Mouse (Mus musculus): ENCODE results near the gene Elf2. TPM values are rescaled to one million over a fixed set of nuclear protein-coding genes. Genes with fewer than 3 reads are reported as not detected.
A peak's percentile ranks its signal among the peaks of the same experiment; 100 is the strongest.

Elf2 gene
- polyA plus RNA-seq, 1 experiment: 54.0 TPM

DNA sequence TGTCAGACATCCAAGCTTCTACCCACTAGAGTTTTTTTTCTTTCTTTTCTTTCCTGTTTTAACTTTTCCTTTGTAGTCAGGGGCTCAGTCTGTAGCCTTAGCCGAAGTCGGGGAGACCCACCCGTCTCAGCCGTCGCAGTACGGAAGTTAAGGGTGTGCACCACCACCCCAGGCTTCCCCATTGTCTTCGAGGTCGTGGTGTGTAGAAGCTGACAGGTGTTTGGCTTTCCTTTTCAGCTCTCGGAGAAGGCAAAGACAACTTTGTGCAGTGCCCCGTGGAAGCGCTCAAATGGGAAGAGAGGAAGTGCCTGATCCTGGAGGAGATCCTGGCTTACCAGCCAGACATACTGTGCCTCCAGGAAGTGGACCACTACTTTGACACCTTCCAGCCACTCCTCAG is 91.0 kb downstream of the Elf2 start:
- no peak overlapping the region for H3K27ac ChIP-seq (ENCODE audit: insufficient read depth, low read depth, low read length)
- no peaks in the 10 kb centered on the region for H3K4me1 ChIP-seq (ENCODE audit: control insufficient read depth, insufficient read depth, low read length)
- H3K4me3 ChIP-seq (ENCODE audit: insufficient read depth, low read length): no peak overlapping the region
- no peak for TF ChIP-seq POLR2A (IDR thresholded peaks at IDR 0.05; ENCODE audit: borderline replicate concordance, low read depth, low read length)
- TF ChIP-seq CTCF (IDR thresholded peaks at IDR 0.05; ENCODE audit: low read depth, low read length): no peak

DNA sequence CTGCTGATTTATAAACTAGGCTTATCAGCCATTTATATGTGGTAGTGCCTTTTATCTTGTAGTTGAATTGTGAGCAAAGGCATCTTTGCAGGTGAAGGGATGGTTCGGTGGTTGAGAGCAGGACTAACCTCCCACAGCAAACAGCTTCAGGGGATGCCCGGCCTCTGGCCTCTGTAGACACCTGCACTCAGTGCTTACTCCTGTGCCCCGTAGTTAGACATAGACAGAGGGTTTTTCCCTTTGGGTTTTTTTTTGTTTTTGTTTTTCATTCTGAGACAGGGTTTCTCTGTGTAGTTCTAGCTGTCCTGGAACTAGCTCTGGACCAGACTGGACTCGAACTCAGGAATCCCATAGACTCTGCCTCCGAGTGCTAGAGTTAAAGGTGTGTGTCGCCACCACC is 91.9 kb downstream of the Elf2 start:
- Histone ChIP-seq H3K4me1 (ENCODE audit: control insufficient read depth, insufficient read depth, low read length) (no peaks in the 10 kb centered on the region), H3K4me3 (ENCODE audit: insufficient read depth, low read length) (no peak overlapping the region), H3K27ac (ENCODE audit: insufficient read depth, low read depth, low read length) (no peak overlapping the region)
- no peak for TF ChIP-seq CTCF (IDR thresholded peaks at IDR 0.05; ENCODE audit: low read depth, low read length)
- no peak for TF ChIP-seq POLR2A (IDR thresholded peaks at IDR 0.05; ENCODE audit: borderline replicate concordance, low read depth, low read length)

DNA sequence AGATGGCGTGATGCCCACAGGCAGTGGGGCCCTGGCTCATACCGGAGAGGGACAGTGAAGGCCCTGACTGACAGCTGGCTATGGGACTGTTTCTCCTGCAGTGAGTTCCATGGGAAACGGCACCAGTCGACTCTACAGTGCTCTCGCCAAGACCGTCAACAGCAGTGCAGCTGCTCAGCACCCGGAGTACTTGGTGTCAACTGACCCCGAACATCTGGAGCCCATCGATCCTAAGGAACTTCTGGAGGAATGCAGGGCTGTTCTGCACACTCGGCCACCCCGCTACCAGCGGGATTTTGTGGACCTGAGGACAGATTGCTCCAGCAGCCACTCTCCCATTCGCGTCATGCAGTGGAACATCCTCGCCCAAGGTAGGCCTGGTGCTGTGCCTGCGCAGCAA is 92.8 kb downstream of the Elf2 start:
- TF ChIP-seq POLR2A (IDR thresholded peaks at IDR 0.05; ENCODE audit: borderline replicate concordance, low read depth, low read length) (no peak), CTCF (IDR thresholded peaks at IDR 0.05; ENCODE audit: low read depth, low read length) (no peak)
- H3K4me1 ChIP-seq (ENCODE audit: control insufficient read depth, insufficient read depth, low read length): no peaks in the 10 kb centered on the region
- H3K27ac ChIP-seq (ENCODE audit: insufficient read depth, low read depth, low read length): no peak overlapping the region
- H3K4me3 ChIP-seq (ENCODE audit: insufficient read depth, low read length): no peak overlapping the region

DNA sequence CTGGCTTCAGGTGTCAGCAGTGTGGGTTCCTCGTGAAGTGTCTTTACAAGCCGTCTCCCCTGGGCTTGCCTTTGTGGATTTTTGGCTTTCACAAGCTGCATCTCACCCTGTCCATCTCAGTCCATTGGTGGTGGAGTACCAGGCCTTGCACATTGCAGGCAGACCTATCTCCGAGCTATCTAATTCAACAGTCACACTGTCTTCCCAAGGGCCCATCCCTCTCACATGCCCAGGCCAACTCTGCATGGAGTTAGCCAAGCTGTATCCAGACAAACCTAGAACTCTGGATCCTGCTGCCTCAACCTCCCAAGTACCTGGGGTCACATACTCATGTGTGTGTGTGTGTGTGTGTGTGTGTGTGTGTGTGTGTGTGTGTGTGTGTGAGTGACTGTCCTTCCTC is 100.9 kb downstream of the Elf2 start:
- Histone ChIP-seq H3K27ac (ENCODE audit: insufficient read depth, low read depth, low read length) (no peak overlapping the region), H3K4me1 (ENCODE audit: control insufficient read depth, insufficient read depth, low read length) (peaks cover 15% of the 10 kb centered on the region), H3K4me3 (ENCODE audit: insufficient read depth, low read length) (no peak overlapping the region)
- TF ChIP-seq CTCF (IDR thresholded peaks at IDR 0.05; ENCODE audit: low read depth, low read length) (no peak), POLR2A (IDR thresholded peaks at IDR 0.05; ENCODE audit: borderline replicate concordance, low read depth, low read length) (no peak)

DNA sequence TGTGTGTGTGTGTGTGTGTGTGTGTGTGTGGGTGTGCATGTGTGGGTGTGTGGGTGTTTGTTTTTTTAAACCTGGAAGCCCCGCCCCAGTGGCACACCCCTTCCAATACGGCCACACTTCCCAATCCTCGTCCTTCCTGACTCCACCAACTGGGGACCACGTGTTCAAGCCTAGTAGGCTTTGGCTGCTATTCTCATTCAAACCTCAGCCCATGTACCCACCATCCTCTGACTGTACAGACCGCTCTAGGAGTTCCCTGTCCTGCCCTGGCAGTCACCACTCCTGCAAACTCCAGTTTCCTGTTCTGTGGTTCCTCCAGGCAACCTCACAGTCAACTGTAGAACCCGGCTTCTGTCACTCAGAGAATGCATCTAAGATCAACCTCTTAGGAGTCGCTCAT is 101.9 kb downstream of the Elf2 start:
- TF ChIP-seq POLR2A (IDR thresholded peaks at IDR 0.05; ENCODE audit: borderline replicate concordance, low read depth, low read length) (no peak), CTCF (IDR thresholded peaks at IDR 0.05; ENCODE audit: low read depth, low read length) (no peak)
- H3K27ac ChIP-seq (ENCODE audit: insufficient read depth, low read depth, low read length): no peak overlapping the region
- no peak overlapping the region for H3K4me3 ChIP-seq (ENCODE audit: insufficient read depth, low read length)
- peaks cover 15% of the 10 kb centered on the region for H3K4me1 ChIP-seq (ENCODE audit: control insufficient read depth, insufficient read depth, low read length)

DNA sequence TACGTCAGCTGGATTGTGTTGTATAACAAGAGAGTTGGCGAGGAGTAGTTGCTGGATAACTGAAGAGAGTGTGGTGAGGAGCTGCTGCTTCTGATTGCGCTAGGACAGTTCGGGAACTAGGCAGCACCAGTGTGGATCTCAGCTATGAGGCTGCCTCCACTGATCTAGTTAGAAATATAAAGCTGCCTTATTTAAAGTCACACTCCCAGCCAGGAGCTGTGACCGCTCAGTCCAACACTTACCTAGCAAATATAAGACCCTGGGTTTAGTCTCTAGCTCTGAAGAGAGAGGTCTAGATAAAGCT is 105.8 kb downstream of the Elf2 start:
- no peak for TF ChIP-seq POLR2A (IDR thresholded peaks at IDR 0.05; ENCODE audit: borderline replicate concordance, low read depth, low read length)
- no peak for TF ChIP-seq CTCF (IDR thresholded peaks at IDR 0.05; ENCODE audit: low read depth, low read length)

DNA sequence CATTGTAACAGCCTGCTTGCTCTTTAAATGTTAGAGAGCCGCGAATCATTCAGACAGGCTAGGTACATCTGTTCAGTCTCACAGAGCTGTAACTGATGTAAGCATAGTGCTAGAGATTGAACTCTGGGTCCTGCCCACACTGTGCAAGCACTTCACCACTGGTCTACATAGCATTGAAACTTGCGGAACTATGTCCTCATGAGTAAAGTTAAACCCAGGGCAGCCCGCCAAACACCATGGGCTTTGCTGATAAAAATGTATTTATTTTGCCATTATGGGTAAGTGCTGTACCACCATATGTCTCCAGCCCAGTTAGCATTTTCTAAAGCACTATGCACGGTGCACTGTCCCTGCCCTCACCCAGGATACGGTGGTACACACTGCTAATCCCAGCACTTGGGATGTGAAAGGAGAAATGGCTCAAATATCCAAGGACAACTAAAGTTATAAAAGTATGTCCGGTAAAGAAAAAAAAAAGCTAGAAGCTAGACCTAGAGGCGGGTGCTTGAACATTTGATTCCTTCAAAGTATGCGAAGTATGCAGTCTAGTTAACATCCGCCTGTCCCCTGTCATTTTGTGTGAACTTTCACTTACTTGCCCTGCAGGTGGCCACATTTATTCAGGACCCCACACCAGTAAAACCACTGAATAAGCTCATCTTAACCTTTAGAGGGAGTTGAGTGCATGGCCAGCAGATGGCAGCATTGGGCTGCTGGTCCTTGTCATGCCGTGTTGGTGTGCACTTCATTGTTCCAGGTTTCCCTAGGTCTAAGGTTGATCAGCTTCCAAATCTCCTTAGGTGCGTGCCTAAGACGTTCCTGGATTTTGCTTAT is 106.3 kb downstream of the Elf2 start:
- H3K27ac ChIP-seq (ENCODE audit: insufficient read depth, low read depth, low read length): no peak overlapping the region
- no peak overlapping the region for H3K4me3 ChIP-seq (ENCODE audit: insufficient read depth, low read length)
- peak; percentile 82 for TF ChIP-seq CTCF (IDR thresholded peaks at IDR 0.05; ENCODE audit: low read depth, low read length)
- no peak for TF ChIP-seq POLR2A (IDR thresholded peaks at IDR 0.05; ENCODE audit: borderline replicate concordance, low read depth, low read length)
- H3K4me1 ChIP-seq (ENCODE audit: control insufficient read depth, insufficient read depth, low read length): peaks cover 15% of the 10 kb centered on the region

More for the DNA sequence above, 105.8 kb downstream of the Elf2 start:
- no peak overlapping the region for H3K4me3 ChIP-seq (ENCODE audit: insufficient read depth, low read length)
- H3K4me1 ChIP-seq (ENCODE audit: control insufficient read depth, insufficient read depth, low read length): peaks cover 15% of the 10 kb centered on the region
- no peak overlapping the region for H3K27ac ChIP-seq (ENCODE audit: insufficient read depth, low read depth, low read length)

DNA sequence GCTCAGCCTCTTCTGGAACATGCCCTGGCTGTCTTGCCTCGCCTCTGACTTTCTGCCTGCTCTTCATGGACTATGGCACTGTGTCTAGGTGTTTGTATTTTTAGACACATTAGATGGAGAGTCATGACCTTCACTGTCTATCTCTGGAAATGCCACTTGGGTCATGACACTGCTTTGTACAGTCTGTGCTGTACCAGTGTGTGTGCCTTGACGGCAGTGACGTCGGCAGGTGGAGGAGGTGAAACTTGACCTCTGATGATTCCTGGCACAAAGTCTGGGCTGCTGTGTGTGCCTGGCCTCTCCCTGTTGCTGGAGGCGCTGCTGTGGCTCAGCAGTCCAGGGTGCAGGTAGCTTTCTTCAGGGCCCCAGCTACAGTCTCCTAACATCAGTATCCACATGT is 107.0 kb downstream of the Elf2 start:
- Histone ChIP-seq H3K4me1 (ENCODE audit: control insufficient read depth, insufficient read depth, low read length) (peaks cover 9% of the 10 kb centered on the region), H3K27ac (ENCODE audit: insufficient read depth, low read depth, low read length) (no peak overlapping the region), H3K4me3 (ENCODE audit: insufficient read depth, low read length) (no peak overlapping the region)
- TF ChIP-seq CTCF (IDR thresholded peaks at IDR 0.05; ENCODE audit: low read depth, low read length) (no peak), POLR2A (IDR thresholded peaks at IDR 0.05; ENCODE audit: borderline replicate concordance, low read depth, low read length) (no peak)

DNA sequence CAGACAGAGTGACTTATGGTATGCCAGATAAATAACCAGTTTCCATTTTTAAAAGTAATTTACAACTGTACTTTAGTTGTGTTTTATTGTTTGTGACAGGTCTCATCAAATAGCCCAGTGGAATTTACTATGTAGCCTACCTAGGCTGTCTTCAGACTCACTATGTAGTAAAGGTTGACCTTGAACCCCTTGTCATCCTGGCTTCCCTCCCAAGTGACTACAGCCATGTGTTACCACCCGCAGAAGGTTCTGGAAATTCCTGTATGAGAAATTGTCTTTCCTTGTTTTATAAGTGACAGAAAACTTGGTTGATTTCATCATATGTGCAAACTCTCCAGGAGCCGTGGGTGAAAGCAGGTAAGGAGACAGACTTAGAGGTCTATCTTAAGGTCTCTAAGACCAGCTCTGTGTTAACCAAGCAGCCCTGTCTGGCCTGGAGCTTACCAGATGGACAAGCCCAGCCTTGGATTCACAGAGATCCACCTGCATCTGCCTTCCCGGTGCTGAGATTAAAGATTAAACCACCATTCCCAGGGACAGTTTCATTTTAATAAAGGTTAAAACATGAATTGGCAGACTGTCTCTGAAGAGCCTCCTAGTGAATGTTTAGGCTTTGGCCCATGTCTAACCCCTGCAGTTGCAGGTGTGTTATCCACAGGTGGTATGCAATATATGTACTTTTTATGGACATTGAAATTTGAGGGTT is 108.1 kb downstream of the Elf2 start:
- no peak overlapping the region for H3K27ac ChIP-seq (ENCODE audit: insufficient read depth, low read depth, low read length)
- H3K4me3 ChIP-seq (ENCODE audit: insufficient read depth, low read length): no peak overlapping the region
- peaks cover 3% of the 10 kb centered on the region for H3K4me1 ChIP-seq (ENCODE audit: control insufficient read depth, insufficient read depth, low read length)
- TF ChIP-seq CTCF (IDR thresholded peaks at IDR 0.05; ENCODE audit: low read depth, low read length) (no peak), POLR2A (IDR thresholded peaks at IDR 0.05; ENCODE audit: borderline replicate concordance, low read depth, low read length) (no peak)

DNA sequence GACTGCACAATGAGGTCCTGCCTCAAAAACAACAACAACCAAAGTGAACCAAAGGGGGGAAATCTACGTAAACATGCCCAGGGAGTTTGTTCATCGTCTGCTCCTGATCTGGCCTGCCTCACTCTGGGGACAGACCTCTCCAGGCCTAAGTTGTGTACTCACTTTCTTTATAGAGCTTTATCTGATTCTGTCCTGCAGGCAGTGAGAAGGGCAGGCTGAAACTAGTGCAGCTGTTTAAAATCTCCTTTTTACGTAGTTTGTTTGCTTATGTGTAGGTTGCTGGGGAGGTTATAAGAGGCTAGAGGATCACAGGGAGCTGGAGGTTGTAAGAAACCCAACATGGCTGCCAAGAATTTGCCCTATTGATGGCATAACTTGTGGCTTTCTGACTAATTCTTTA is 109.0 kb downstream of the Elf2 start:
- H3K4me1 ChIP-seq (ENCODE audit: control insufficient read depth, insufficient read depth, low read length): peaks cover 12% of the 10 kb centered on the region
- H3K4me3 ChIP-seq (ENCODE audit: insufficient read depth, low read length): no peak overlapping the region
- H3K27ac ChIP-seq (ENCODE audit: insufficient read depth, low read depth, low read length): no peak overlapping the region
- TF ChIP-seq CTCF (IDR thresholded peaks at IDR 0.05; ENCODE audit: low read depth, low read length): no peak
- TF ChIP-seq POLR2A (IDR thresholded peaks at IDR 0.05; ENCODE audit: borderline replicate concordance, low read depth, low read length): no peak

Data from bone marrow macrophage, adult 2 months (primary cell).